Mouse (Mus musculus): ENCODE data around the gene Krtap5-1.
"Not testable (repeated sequence)": the region's sequence is repeated elsewhere in the genome, so short reads cannot be mapped to it uniquely, and the experiment has no call there.

The Krtap5-1 gene

DNA sequence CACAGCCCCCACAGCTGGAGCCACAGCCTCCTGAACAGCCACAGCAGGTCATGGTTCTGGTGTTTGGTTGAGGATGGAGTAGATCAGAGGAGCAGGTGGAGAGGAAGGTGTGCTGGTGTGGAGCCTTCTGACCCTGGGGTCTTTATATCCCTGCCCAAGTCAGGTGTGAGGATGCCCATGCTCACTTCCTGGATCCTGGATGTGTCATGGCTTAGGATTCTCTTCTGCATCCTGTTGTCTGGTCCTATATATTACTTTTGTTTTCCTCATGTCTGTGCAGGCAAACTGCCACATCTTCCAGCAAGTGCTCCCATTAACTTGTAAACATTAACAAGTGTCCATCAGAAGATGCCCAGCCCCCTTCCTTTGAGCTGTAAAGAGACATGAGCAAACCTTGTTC is at the start of gene Krtap5-1:
Krtap5-1 (minus strand) TSS at position 101 of the 400 bp plus-strand sequence.
- DNase-seq (ENCODE audit: low read depth), result not testable (repeated sequence)

DNA sequence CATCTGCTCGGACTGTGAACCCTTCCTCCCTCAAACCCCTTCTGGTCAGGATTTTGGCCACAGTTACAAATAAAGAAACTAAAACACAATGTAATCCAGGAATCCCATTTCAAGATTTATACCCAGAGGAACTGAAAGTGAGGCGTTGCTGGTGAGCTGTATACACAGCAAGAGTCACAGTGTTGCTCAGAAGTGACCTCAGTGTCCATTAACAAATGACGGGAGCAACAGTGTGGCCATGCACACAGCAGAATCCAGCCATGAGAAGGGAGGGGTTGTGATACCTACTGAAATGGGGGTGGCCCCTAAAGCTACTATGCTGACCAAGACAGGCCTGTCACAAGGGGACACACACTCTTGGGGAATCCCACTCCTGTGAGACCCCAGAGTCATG is 45.3 kb upstream of the Krtap5-1 start:
- DNase-seq (ENCODE audit: low read depth), result no peak

DNA sequence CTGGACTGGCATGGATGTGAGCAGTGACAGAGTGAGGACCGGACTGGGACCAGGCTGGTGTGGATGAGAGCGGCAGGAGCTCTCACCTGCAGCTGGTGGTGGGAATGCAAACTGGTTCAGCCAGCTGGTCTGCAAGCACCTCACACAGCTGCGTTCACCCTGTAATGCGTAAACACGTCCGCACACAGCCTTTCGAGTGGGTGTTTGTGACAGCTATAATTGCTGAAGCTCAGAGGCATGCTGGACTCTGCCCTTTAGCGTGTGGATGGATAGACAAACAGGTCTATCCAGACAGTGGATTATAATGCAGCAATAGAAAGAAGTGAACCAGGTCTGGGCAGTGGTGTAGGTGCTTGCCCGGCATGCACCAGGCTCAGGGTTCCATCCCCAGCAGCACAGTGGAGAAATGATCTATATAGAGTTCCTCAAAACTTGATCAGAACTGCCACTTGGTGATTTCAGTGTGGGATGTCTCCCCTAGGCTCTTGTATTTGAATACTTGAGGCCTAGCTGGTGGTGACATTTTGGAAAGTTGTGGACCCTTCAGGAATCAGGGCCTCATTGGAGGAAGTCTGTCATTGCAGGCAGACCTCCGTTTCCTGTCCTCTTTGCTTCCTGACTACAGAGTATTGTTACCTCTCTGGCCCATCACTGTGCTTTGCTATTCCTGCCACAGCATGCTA is 44.8 kb upstream of the Krtap5-1 start:
- DNase-seq (ENCODE audit: low read depth), result peak; percentile 44

DNA sequence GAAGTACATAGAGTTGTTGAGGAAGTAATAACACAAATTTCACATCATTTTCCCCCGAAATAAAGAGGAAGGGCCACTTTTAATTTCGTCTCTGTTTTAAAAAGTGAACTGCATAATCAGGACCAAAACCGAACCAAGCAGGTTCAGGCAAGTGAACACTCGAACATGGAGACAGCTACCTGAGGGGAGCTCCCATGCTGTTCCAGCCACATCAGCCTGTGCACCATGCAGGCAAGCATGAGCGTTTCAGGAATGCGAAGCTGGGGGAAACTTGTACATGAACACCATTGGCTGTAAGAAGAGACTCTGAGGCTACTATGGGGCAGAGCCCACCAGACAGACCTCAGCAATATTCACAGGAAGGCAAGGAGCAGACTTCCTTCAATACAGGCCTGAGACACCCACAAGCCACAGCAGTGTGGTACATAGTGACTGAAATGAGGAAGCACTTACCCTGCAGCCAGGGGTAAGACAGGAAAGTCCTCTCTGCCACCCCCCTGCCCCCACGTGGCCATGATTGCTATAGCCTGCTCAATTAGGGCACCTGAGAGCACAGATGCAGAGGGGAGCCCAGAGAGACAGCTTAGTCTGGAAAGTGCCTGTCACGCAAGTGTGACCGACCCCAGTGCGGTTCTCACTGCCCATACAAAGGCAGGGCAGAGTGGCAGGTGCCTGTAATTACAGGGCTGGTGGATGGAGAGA is 43.5 kb upstream of the Krtap5-1 start:
- DNase-seq (ENCODE audit: low read depth), result peak; percentile 71

DNA sequence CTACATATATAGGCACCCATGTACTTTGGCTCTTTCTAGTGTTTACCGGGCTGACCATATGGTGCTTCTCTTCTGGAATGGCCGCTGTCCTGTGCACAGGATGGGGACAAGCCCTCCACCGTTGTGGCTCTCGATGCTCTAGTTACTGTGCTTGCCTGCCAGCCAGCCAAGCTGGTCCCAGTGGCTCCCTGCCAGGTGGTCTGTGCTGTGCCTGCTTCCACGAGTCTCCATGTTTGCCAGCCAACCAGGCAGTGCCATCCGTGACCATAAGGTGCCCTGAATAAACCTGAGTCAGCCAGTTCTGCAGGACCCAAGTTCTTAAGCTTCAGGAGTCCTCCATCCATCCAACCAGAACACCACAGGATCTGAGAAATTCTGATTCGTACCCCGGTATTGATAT is 38.2 kb upstream of the Krtap5-1 start:
- DNase-seq (ENCODE audit: low read depth), result no peak

DNA sequence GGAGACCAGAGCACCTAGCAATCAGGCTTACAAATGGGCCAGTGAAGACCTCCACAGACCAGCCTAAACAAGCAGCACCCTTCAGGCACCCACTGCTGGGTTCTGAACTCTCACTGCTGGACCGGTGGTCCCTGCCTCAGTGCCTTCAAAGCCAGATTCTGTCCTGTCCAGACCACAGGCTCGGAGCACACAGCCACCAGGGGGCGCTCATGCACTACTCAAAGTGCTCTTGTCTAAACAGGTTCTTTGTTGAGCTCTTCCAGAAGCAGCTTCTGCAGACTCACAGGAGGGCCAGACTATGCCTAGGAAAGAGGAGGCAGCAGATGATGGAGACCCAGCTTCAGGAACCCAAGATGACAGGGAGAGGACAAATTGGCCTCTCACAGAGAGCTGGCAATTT is 37.3 kb upstream of the Krtap5-1 start:
- peak; percentile 92 for DNase-seq (ENCODE audit: low read depth)

DNA sequence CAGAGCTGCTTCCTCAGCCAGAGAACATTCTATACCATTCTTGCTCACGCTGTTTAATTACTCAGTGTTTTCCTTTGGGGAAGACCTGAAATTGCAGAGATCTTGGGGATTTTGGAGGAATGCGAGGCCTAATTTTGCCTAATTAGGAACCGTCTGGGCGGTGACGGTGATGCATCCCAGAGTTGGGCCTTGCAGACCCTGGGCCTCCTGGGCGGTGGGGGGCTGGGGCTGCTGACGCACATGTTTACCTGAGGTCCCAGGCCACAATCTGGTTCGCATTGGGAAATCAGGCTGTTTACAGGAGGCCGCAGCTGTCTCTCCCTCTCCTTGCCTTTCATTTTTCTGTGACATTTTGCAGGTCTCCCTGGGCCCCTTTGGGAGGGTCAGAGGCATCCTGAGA is 35.8 kb upstream of the Krtap5-1 start:
- not testable (repeated sequence) for DNase-seq (ENCODE audit: low read depth)

DNA sequence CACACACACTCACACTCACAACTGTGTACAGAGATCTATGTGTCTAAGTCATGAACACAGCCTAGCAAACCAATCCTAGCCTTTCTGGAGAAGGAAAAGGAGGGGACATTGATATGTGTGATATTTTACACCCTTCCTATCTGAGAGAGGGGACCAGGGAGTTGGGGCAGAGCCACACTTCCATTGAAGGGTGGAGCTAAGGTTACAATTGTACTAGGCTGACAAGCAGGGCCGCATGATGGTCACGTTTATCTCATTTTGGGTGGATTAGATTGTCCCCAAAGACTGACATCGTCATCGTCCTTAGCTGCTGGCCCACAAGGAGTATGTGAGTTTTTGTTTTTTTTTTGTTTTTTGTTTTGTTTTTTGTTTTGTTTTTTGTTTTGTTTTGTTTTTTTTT is 34.4 kb upstream of the Krtap5-1 start:
- no peak for DNase-seq (ENCODE audit: low read depth)

DNA sequence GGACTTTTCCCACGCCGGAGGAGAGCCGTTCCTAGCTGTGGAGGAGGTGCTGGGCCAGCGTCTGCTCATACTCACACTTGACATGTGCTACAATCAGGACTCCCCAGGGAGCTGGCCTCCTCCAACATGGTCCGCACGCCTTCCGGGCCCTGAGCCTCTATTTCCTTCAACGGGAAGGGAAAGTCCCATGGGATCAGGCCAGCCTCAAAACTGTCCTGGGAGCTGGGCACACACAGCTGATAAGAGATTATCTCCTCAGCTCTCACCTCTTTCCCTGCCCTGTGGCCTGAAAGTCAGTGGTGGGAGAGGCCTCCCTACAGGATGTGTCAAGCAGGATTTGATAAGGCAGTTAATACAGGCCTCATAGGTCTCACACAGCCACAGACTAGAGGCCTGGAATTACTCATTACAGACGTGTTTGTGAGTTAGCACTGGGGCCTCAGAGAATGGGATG is 33.4 kb upstream of the Krtap5-1 start:
- DNase-seq (ENCODE audit: low read depth), result no peak

DNA sequence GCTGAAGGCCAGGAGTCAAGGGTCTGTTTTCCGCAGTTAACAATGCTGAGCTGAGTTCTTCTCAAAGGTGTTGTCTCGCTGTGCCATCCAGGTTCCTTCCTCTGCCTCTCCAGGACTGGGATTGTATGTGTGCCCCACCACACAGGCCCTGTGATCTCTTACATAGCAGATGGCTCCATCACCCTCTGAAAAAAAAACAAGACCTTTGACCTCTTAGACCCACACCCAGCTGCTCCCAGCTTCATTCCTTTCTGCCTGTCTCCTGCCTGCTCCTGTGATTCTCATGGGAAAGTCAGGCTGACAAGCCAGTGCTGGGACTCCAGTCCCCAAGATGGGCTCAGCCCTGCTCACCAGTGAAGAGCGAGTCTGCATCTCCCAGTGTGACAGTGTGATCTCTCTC is 31.6 kb upstream of the Krtap5-1 start:
- no peak for DNase-seq (ENCODE audit: low read depth)

DNA sequence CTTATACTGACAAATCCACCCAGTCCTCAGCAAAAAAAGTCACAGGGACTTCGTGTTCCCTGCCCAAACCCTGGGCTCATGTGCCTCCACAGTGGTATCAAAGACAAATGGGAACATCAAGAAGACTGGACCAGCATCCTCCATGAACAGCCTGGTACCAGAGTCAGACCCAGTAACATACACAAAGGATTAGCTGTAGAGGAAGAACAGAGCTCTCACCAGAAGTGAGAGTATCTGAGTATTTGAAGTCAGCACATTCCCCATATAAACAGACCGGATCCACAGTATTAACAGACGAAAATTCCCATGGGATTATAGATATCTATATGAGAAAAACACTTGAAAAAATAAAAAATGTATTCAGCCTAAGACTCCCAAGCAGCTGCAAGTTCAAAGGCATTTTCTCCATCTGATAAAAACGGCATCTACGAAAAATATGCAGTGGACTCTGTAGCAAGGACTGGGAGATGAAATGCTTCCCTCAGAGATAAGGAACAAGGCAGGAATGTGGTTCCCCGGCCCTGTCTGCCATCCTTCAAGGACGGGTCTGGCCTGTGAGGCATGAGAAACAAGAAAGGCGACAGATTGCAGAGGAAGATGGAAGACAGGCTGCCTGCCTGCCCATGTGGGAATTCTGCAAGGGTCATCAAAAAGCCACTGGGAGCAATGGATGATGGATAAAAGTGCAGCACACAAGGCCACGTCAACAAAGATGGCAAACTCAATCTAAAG is 30.0 kb upstream of the Krtap5-1 start:
- DNase-seq (ENCODE audit: low read depth), result no peak

DNA sequence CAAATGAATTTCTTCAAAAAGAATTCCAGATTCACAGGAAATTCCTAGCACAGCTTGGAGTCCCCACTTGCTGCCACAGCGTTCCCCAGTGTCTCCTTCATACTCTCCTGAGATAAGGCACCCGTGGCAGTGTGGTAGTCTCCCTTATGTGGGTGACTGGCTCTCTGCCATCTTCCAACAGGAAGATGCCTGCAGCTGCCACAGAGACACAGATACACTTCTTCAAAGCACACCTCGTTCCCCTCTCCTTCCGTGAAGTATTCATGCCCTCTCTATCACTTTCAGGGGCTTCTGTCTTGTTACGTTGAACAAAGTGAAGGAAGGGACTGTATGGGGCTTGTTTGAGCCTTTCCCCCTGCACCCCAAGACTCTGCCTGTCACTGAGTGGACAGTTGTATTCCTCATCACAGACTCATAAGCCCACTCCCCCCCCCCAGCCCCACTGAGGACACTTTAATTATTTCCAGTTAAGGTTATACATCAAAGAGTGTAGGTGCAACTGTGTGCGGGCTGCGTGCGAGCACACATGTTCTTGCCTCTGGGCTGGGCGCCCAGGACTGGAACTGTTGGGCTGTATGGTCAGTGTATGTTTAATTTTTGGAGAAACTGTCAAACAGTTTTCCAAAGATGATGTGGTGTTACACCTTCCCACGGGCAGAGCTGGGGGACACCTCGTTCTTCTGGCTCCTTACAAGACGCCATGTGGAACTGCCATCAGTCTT is 26.6 kb upstream of the Krtap5-1 start:
- no peak for DNase-seq (ENCODE audit: low read depth)

DNA sequence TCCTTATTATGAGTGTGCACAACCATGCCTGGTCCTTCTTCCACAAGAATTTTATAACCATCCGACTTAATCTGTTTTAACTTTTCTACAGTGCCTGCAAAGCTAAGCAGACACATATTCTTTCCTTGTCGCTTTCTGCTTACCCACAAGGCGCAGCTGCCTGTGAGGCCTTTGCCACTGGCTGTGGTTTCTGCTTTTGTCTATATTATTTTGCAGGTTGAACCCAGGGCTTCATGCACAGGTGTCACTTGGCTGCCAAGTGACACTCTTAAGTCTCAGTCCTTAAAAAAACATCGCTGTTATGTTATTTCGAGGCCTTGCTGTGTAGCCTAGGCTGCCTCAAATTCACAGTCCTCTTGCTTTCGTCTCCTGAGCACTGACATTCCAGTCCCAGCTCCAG is 25.7 kb upstream of the Krtap5-1 start:
- no peak for DNase-seq (ENCODE audit: low read depth)

DNA sequence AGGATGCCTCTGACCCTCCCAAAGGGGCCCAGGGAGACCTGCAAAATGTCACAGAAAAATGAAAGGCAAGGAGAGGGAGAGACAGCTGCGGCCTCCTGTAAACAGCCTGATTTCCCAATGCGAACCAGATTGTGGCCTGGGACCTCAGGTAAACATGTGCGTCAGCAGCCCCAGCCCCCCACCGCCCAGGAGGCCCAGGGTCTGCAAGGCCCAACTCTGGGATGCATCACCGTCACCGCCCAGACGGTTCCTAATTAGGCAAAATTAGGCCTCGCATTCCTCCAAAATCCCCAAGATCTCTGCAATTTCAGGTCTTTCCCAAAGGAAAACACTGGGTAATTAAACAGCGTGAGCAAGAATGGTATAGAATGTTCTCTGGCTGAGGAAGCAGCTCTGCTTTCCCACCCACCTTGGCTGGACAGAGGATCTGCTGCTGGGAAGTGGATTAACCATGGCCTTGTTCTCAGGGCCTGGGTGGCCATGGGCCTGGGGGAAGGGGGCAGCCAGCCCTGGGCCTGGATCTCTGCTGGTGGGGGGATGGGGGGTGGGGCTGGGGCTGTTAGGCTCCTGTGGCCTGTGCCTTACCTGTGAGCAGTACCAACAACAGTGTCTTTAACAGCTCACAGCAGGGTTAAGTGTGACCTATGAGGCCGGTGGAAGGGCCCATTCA is 24.9 kb upstream of the Krtap5-1 start:
- not testable (repeated sequence) for DNase-seq (ENCODE audit: low read depth)

DNA sequence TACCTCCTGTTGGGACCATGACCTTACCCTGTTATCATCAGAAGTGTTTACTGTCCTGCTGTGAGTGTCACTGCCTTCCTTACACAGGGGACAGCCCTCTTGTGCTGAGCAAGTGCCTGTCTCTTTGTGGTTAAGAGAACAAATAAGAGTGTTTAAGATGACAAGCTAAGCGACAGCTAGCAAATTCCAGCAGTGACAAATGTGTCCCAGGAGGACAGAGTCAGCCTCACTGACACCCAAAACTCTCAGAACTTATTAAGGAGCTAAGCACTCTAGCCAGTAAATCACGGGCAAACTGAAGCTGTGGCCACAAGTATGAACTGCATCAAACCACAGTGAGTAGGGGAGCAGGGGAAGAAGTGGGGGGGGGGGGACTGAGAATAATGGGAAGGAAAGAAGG is 24.0 kb upstream of the Krtap5-1 start:
- no peak for DNase-seq (ENCODE audit: low read depth)

DNA sequence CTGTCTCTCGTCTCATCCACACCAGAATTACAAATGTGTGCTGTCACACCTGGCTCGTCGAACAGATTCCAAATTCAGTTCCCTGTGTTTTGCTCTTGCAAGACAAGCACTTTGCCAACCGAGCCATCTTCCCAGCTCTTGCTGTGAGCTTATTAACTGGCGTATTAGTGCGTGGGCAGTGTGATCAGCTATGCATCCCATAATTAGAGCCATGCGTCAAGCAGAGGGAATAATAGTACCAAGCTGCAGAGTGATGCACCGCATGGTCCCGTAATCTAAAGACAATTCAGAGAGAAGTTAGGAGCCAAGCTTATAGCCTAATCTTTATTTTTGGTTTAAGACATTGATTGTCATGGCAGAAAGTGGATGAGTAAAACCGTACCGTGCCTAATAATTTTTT is 22.2 kb upstream of the Krtap5-1 start:
- no peak for DNase-seq (ENCODE audit: low read depth)

DNA sequence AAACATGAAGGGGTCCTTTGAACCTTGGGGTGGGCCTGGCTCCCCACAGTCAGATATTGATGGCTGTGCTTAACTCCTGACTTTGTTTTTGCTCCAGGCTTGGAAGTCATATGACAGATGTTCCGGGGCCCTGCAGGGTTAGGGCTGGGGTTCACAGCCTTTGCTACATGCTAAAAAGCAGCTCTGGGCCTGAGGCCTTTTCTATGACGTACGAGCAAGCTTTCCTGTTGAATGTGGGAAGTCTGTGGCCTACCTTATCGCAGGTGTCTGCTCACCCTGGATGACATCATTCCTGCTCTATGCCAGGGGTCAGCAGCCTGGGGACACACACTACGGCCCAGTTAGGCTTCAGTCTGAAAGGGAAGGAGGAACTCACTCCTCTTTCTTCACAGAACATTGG is 20.3 kb upstream of the Krtap5-1 start:
- DNase-seq (ENCODE audit: low read depth), result no peak

DNA sequence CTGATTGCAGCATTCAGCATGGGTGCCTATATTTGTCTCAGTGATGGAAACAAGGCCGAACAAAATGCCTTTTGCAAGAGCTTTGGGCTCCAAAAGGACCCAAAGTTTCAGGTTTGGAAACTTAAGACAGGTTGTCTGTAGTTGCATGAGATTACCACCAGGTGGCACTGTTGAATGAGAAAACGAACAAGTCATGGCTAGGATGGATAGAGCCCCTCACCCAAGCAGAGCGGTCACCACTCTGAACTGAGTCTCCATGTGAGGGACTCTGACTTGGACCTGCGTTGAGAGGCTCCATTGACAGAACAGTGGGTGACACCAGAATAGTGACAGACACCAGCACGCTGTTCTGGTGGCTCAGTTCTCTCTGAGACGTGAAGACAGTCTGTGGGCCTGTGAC is 19.6 kb upstream of the Krtap5-1 start:
- DNase-seq (ENCODE audit: low read depth), result peak; percentile 73

DNA sequence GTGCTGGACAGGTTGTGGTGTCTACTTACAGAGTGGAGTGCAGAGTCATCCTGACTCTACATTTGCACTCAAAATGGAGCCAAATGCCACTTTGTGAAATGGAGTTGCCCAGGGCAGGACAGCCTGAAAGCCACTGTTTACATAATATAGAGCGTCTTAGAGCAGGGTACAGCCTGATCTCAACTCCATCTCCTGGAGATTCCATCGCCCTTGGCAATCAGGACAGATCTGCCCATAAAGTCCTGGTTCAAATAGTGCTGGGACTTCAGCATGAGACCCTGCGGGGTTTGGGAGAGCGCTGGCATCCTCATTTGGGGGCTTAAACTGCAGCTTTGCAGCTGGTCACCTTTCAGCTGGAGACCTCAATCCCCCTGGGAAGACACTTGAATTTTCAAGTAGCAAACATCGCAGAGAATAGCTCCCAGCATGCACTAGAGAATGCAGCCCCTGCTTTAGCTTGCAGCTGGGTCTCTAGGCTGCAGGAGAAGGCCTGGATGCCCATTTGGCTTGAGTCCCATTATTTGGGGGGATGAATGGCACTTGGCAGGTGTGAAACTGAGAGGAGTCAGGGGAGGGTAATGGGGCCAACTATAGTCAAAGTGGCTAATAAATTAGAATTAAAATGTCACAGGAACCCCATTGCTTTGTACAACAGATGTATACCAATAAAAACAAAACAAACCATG is 17.8 kb upstream of the Krtap5-1 start:
- no peak for DNase-seq (ENCODE audit: low read depth)

DNA sequence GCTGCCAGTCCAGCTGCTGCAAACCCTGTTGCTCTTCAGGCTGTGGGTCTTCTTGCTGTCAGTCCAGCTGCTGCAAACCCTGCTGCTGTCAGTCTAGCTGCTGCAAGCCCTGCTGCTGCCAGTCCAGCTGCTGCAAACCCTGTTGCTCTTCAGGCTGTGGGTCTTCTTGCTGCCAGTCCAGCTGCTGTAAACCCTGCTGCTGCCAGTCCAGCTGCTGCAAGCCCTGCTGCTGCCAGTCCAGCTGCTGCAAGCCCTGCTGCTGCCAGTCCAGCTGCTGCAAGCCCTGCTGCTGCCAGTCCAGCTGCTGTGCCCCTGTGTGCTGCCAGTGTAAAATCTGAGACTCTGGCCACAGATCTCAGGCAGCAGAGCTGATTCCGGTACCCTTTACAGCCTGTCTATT is 7.0 kb upstream of the Krtap5-1 start:
- not testable (repeated sequence) for DNase-seq (ENCODE audit: low read depth)

DNA sequence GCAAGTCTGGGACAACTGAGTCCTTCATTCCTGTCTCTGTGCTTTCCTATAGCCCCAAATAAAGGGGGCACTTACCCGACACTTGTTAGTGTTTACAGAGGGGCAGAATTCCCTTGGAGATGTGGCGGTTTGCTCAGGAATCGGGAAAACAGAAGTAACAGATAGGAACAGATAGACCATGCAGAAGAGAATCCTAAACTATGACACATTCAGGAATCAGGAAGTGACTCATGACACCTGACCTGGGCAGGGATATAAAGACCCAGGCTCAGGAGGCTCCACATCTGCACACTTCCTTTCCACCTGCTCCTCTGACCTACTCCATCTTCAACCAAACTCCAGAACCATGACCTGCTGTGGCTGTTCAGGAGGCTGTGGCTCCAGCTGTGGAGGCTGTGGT is 6.3 kb upstream of the Krtap5-1 start, which contains the start of gene Krtap5-4:
Krtap5-4 (plus strand) TSS at position 301 of the 400 bp plus-strand sequence.
- no peak for DNase-seq (ENCODE audit: low read depth)
